Mouse (Mus musculus): ENCODE results near the gene AU015836. TPM values are rescaled to one million over a fixed set of nuclear protein-coding genes. Genes with fewer than 3 reads are reported as not detected.
"Not testable (repeated sequence)": the region's sequence is repeated elsewhere in the genome, so short reads cannot be mapped to it uniquely, and the experiment has no call there.

The AU015836 gene
- polyA plus RNA-seq (2015; fragmentation: Nextera tagmentation; extraction: Ambion mirVana): 0.05 TPM in 1 of 2 replicates, not detected in the other

DNA sequence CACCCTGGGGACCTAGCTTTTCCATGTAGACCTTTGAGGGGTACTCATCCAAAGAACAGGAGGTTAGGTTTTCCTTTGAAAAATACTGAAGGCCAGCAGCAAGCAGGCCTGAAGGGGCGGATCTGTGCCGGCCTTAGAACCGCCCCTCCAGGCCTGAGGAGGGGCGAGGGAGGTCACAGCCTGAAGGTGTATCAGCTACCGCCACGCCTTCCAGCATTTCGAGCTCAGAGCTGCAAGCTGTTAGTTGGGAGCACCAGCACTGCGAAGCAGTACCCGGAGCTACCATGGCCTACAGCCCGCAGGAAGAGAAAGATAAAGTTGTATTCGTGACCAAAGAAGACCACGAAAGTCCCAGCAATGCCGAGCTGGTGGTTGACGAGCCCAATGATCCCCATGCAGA is at the start of gene AU015836:
TSS of gene AU015836 (plus strand) at position 216 of the 400 bp plus-strand sequence.
- Histone ChIP-seq H3K27ac (no peak within 1 kb of the TSS), H3K9ac (no peak within 1 kb of the TSS), H3K27me3 (peaks cover 39% of the 10 kb centered on the region), H3K36me3 (no peaks in the 10 kb centered on the region), H3K4me2 (no peak within 1 kb of the TSS), H3K4me3 (replicated peaks) (no peak within 1 kb of the TSS), H3K9me3 (replicated peaks) (no peaks in the 10 kb centered on the region), H3K4me1 (no peaks in the 10 kb centered on the region)
- ATAC-seq (replicated peaks; ENCODE audit: low FRiP score): no peak
- 63% methylated on average over 14 of the region's 14 CpGs for WGBS

DNA sequence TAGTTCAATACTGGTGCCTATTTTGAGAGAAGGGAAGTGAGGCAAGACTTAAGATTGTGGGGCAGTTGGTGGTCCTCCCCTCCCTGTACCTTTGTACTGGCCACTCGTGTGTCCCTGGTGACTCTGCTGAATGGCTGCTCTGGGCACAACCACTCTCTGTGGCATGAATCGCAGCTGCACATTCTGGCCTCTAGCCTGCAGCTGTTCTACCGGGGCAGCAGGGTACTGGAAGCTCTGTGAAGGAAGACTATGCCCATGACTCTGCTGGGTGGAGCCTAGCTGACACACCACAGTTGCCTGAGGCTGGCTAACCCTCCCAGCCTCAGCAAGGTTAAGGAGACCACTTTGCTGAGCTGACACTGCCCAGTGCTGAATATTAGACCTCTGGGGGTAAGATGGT is 49.4 kb upstream of the AU015836 start:
- Histone ChIP-seq H3K36me3 (no peaks in the 10 kb centered on the region), H3K27ac (no peak overlapping the region), H3K4me1 (no peaks in the 10 kb centered on the region), H3K4me3 (replicated peaks) (no peak overlapping the region), H3K4me2 (no peak overlapping the region), H3K27me3 (peaks cover 15% of the 10 kb centered on the region), H3K9ac (no peak overlapping the region), H3K9me3 (replicated peaks) (peaks cover 9% of the 10 kb centered on the region; the same call in 1 of the 2 replicates)
- no peak for ATAC-seq (replicated peaks; ENCODE audit: low FRiP score)
- WGBS: 67% methylated on average over 3 of the region's 3 CpGs

DNA sequence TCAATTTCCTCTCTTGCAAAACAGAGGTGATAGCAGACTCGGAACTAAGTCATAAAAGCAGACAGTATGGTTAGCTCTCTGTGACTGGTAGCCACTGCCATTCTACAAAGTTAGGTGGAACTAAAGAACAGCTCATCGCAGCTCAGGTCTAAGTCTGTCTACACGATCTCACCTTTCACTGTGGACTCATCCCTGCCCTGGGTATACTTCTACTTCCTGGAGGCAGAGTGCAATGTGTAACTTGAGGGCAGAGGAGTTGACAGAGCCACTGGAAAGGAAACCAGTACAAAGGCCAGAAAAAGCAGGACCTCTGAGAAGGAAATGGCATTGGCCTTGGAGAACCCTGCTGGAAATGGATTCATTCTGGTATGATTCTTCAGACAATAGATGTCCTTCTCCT is 40.1 kb upstream of the AU015836 start:
- 66% methylated on average over 3 of the region's 3 CpGs for WGBS
- no peak for ATAC-seq (replicated peaks; ENCODE audit: low FRiP score)

DNA sequence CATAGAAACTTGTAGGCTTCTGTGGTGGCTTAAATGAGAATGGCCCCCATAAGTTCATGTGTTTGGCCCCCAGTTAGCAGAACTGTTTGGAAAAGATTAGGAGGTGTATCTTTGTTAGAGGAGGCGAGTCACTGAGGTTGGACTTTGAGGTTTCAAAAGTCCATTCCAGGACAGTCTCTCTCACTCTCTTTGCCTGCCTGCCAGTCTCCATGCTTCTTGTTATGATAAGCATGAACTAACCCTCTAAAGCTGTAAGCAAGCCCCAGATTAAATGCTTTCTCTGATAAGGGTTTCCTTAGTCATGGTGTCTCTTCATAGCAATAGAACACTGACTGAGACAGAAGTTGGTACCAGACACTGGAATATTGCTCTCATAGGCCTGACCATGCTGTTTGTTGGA is 39.7 kb upstream of the AU015836 start:
- H3K4me2 ChIP-seq: no peak overlapping the region
- no peak overlapping the region for H3K27ac ChIP-seq
- H3K4me1 ChIP-seq: no peaks in the 10 kb centered on the region
- no peak for ATAC-seq (replicated peaks; ENCODE audit: low FRiP score)
- WGBS: 84% methylated on average over 1 of the region's 1 CpGs
- H3K27me3 ChIP-seq: peaks cover 23% of the 10 kb centered on the region
- H3K4me3 ChIP-seq (replicated peaks): no peak overlapping the region
- H3K9me3 ChIP-seq (replicated peaks): no peaks in the 10 kb centered on the region
- no peaks in the 10 kb centered on the region for H3K36me3 ChIP-seq
- no peak overlapping the region for H3K9ac ChIP-seq

More for the DNA sequence above, 40.1 kb upstream of the AU015836 start:
- H3K4me1 ChIP-seq: no peaks in the 10 kb centered on the region
- no peaks in the 10 kb centered on the region for H3K36me3 ChIP-seq
- no peak overlapping the region for H3K27ac ChIP-seq
- H3K4me3 ChIP-seq (replicated peaks): no peak overlapping the region
- no peak overlapping the region for H3K4me2 ChIP-seq
- no peak overlapping the region for H3K9ac ChIP-seq
- peaks cover 19% of the 10 kb centered on the region for H3K27me3 ChIP-seq
- H3K9me3 ChIP-seq (replicated peaks): no peaks in the 10 kb centered on the region

DNA sequence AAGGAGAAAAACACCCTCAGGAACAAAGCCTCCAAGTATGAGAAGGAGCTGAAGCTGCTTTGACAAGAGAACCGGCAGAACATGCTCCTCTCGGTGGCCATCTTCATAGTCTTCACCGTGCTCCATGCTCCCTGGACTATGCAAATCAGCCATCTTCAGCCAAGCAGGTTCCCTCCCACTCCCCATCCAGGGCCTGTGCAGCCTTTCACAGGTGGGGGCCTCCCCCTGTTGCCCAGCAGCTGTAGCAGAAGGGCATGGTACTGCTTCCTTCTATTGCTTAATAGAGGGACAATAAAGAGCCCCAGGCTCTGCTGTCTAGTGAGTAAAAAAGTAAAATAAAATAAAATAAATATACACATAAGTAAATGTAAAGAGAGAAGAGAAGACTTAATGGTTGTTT is 36.8 kb upstream of the AU015836 start:
- no peaks in the 10 kb centered on the region for H3K36me3 ChIP-seq
- no peak overlapping the region for H3K4me3 ChIP-seq (replicated peaks)
- H3K9ac ChIP-seq: no peak overlapping the region
- H3K27ac ChIP-seq: no peak overlapping the region
- no peaks in the 10 kb centered on the region for H3K9me3 ChIP-seq (replicated peaks)
- H3K4me1 ChIP-seq: no peaks in the 10 kb centered on the region
- ATAC-seq (replicated peaks; ENCODE audit: low FRiP score): no peak
- WGBS: 80% methylated on average over 3 of the region's 3 CpGs
- no peak overlapping the region for H3K4me2 ChIP-seq
- H3K27me3 ChIP-seq: peaks cover 29% of the 10 kb centered on the region

DNA sequence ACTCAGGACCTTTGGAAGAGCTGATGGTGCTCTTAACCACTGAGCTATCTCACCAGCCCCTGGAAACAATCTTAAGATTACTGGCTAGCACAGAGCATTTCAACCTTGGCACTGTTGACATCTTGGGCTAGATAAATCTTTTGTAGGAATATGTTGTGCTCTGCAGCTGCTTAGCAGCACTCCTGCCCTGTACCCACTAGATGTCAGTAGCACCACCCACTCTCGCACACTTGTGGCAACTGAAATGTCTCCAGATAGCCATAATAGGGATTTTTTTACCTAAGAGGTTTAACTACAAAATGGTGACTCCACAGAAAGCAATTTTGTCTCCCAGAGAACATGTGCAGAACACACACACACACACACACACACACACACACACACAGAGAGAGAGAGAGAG is 11.7 kb upstream of the AU015836 start:
- Histone ChIP-seq H3K27ac (no peak overlapping the region), H3K4me2 (no peak overlapping the region), H3K9me3 (replicated peaks) (no peaks in the 10 kb centered on the region), H3K9ac (no peak overlapping the region), H3K4me1 (no peaks in the 10 kb centered on the region), H3K4me3 (replicated peaks) (no peak overlapping the region), H3K27me3 (peaks cover 39% of the 10 kb centered on the region), H3K36me3 (no peaks in the 10 kb centered on the region)
- no peak for ATAC-seq (replicated peaks; ENCODE audit: low FRiP score)
- WGBS: 31% methylated on average over 1 of the region's 1 CpGs

DNA sequence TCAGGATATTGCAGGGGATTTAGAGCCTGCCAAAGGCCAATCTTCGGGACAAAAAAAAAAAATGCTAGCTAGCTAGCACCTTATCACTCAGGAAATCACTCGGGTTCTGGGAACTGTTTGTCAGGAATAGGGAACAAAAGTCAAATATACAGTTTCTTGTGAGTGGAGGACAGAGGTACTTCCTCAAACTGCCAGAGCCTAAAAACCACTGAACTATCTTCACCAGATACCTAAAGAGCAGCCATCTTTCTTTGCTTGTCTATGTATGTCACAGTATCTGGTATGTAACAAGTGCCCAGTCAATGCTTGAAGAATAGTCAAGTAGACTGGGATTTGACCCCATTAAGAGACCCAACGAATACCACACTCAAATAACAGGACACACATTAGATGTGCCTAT is 10.0 kb upstream of the AU015836 start:
- no peak for ATAC-seq (replicated peaks; ENCODE audit: low FRiP score)

DNA sequence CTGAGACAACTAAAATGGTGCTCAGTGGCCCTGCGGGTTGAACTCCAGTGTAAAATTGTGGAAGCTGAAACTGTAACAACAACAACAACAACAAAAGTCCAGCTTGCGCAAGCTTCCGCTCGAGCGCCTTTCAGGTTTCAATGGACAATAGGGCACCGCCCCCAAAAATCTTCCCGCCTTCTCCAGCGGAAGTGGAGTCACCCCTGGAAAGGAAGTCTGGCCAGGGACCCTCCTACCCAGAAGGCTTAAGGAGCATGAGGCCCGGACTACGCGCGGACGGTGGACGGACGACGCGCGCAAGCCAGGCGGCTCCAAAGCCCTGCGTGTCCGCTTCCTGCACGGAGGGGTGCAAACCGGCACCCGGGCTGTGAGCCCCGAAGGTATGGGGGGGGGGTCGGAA is 11.9 kb downstream of the AU015836 start:
- Histone ChIP-seq H3K9me3 (replicated peaks) (no peaks in the 10 kb centered on the region), H3K4me2 (no peak overlapping the region), H3K9ac (no peak overlapping the region), H3K27me3 (peaks cover 48% of the 10 kb centered on the region), H3K36me3 (no peaks in the 10 kb centered on the region), H3K4me3 (replicated peaks) (no peak overlapping the region), H3K27ac (no peak overlapping the region), H3K4me1 (no peaks in the 10 kb centered on the region)
- ATAC-seq (replicated peaks; ENCODE audit: low FRiP score): no peak
- 94% methylated on average over 26 of the region's 26 CpGs for WGBS

More for the DNA sequence above, 10.0 kb upstream of the AU015836 start:
- no peak overlapping the region for H3K4me2 ChIP-seq
- no peaks in the 10 kb centered on the region for H3K36me3 ChIP-seq
- 66% methylated on average over 3 of the region's 3 CpGs for WGBS
- no peaks in the 10 kb centered on the region for H3K9me3 ChIP-seq (replicated peaks)
- peaks cover 44% of the 10 kb centered on the region for H3K27me3 ChIP-seq
- no peak overlapping the region for H3K4me3 ChIP-seq (replicated peaks)
- no peak overlapping the region for H3K9ac ChIP-seq
- no peaks in the 10 kb centered on the region for H3K4me1 ChIP-seq
- H3K27ac ChIP-seq: no peak overlapping the region

DNA sequence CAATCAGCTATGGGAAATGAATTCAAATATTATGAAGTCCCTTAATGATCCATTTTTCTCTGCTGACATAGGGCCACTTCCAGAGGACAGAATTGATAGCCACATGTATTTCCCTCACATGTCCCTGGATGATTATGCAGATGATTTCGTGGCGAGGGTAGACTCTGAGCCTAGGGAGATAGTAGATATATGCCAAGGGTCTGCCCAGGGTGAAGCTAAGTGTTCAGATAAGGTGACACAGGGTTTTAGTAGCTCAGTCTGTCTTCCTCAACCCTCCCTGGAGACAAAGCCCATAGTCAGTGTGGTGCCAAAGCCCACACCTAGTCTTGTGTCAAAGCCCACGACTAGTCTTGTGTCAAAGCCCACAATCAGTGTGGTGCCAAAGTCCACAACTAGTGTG is 13.7 kb downstream of the AU015836 start:
- peaks cover 43% of the 10 kb centered on the region for H3K27me3 ChIP-seq

DNA sequence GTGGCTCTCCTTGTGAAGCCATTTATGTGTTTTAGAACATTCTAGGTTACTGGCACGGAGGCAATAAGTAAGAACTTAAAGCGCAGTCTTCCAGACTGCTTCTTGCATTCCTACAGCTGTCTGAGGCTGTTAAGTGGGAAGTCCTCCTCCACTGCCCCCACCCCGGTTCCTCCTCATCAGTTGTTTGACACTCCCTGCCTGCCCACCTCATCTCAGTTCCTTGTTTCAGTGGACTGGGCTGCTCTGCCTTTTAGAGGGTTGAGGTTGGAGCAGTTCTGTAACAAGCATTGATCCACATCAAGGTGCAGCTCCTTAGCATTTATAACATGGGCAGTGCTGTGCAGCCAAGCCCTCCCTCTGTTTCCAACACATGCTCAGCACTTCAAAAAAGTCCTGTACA is 16.6 kb downstream of the AU015836 start:
- peaks cover 57% of the 10 kb centered on the region for H3K27me3 ChIP-seq
- not testable (repeated sequence) for H3K36me3 ChIP-seq; H3K4me1 ChIP-seq; ATAC-seq (replicated peaks; ENCODE audit: low FRiP score); H3K4me3 ChIP-seq (replicated peaks); H3K27ac ChIP-seq; H3K9ac ChIP-seq; H3K9me3 ChIP-seq (replicated peaks); H3K4me2 ChIP-seq
- WGBS: 64% methylated on average over 3 of the region's 3 CpGs

More for the DNA sequence above, 13.7 kb downstream of the AU015836 start:
- no peak overlapping the region for H3K9ac ChIP-seq
- WGBS: 85% methylated on average over 3 of the region's 3 CpGs
- no peak for ATAC-seq (replicated peaks; ENCODE audit: low FRiP score)
- no peaks in the 10 kb centered on the region for H3K4me1 ChIP-seq
- H3K27ac ChIP-seq: no peak overlapping the region
- no peaks in the 10 kb centered on the region for H3K9me3 ChIP-seq (replicated peaks)
- H3K4me3 ChIP-seq (replicated peaks): no peak overlapping the region
- no peak overlapping the region for H3K4me2 ChIP-seq
- no peaks in the 10 kb centered on the region for H3K36me3 ChIP-seq

DNA sequence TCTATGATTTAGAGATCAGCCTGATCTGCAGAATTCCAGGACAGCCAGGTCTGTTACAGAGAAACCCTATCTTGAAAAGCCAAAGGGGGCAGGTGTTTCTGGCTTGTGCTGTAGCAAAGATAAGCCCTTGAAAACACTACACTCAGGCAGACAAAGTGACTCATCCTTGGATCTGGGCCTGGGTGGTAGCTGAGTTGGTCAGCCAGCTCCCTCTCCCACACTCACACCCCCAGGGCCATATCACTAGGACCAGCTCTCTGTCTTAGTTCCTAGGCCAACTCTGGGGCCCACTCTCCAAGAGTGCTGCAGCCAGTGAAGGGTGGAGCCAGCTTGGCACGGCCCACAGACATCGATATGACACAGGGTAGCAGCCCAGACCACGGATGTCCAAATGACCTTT is 38.5 kb downstream of the AU015836 start:
- ATAC-seq (replicated peaks; ENCODE audit: low FRiP score): no peak
- Histone ChIP-seq H3K27ac (no peak overlapping the region), H3K4me1 (no peaks in the 10 kb centered on the region), H3K27me3 (peaks cover 54% of the 10 kb centered on the region), H3K9me3 (replicated peaks) (no peaks in the 10 kb centered on the region), H3K9ac (no peak overlapping the region), H3K36me3 (no peaks in the 10 kb centered on the region), H3K4me3 (replicated peaks) (no peak overlapping the region), H3K4me2 (no peak overlapping the region)
- 73% methylated on average over 3 of the region's 3 CpGs for WGBS

DNA sequence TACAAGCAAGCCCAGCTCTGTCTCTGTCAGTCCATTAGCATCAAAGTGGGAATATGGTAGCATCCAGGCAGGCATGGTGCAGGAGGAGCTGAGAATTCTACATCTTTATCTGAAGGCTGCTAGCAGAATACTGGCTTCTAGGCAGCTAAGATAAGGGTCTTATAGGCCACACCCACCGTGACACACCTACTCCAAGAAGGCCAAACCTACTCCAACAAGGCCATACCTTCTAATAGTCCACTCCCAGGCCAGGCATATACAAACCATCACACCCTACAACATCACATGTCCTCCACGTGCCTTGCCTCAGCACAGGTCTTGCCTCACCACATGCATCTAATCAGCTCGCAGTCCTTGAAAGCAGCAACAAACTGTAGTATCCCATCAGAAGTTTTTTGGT is 41.0 kb downstream of the AU015836 start:
- WGBS: 93% methylated on average over 3 of the region's 3 CpGs
- Histone ChIP-seq H3K4me3 (replicated peaks) (no peak overlapping the region), H3K9me3 (replicated peaks) (no peaks in the 10 kb centered on the region), H3K9ac (no peak overlapping the region), H3K36me3 (no peaks in the 10 kb centered on the region), H3K27me3 (peaks cover 62% of the 10 kb centered on the region), H3K27ac (no peak overlapping the region), H3K4me1 (0 out of 2 replicates have a peak, but pooled peaks cover 7% of the 10 kb centered on the region), H3K4me2 (no peak overlapping the region)
- ATAC-seq (replicated peaks; ENCODE audit: low FRiP score): no peak

DNA sequence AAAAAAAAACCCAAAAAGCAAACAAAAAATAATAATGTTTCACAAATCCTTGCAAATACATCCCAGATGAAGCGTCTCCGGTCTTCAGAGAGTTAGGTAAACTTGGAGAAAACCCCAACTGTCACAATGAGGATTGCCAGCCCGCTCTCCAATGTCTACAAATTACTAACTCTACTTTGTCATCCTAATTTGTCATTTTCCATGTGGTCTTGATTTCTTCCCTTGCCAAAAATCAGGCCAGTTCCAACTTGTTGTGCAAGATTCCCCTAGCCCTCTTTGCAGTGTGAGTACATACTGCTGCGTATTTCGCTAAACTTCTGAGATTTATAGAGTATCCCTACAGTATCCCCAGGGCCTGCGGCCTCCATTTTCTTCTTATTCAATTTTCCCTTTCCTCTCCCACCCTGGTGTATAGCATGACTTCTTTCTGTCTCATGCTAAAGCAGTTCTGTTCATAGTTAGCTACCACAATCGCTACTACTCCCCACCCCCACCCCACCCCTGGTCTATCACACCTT is 43.3 kb downstream of the AU015836 start:
- Histone ChIP-seq H3K4me1 (0 out of 2 replicates have a peak, but pooled peaks cover 7% of the 10 kb centered on the region), H3K9me3 (replicated peaks) (no peaks in the 10 kb centered on the region), H3K36me3 (no peaks in the 10 kb centered on the region), H3K9ac (no peak overlapping the region), H3K27ac (no peak overlapping the region), H3K4me3 (replicated peaks) (no peak overlapping the region), H3K27me3 (peaks cover 66% of the 10 kb centered on the region), H3K4me2 (no peak overlapping the region)
- no peak for ATAC-seq (replicated peaks; ENCODE audit: low FRiP score)
- 80% methylated on average over 7 of the region's 7 CpGs for WGBS

Measured in kidney, embryonic 15.5 days (tissue).